Mouse (Mus musculus) spleen, adult 2 months (tissue): ENCODE results near the gene Plekha6.

ENCODE experiments used
- CTCF ChIP-seq: fragments of 200-500 bp; IDR thresholded peaks from 2 replicates; pipeline ENCODE4 v1.5.1; 2011; ENCODE audit warnings: mild to moderate bottlenecking, inconsistent platforms; ENCODE audit not compliant: insufficient read depth, insufficient read length, insufficient replicate concordance; ENCODE audit errors: extremely low read depth
- POLR2A ChIP-seq: fragments of 200-500 bp; IDR thresholded peaks from 2 replicates; pipeline ENCODE4 v1.6.1; 2011; ENCODE audit warnings: low read depth, low read length, inconsistent platforms

DNA sequence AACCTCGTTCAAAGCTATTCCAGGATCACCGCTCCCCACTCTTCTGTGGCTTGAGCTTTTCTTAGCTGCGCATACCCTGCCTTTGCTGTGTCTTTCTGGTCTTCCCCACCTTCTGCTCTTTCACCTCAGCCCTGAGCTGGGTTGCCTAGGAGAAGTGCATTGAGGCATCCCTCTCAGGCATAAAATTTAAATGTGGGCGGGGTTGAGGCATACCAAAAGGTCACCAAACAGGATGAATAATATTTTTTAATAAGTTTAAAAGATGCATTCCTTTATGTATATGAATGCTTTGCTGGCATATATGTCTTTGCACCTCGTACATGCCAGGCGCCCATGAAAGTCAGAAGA is 75.8 kb downstream of the Plekha6 start:
- no peak for TF ChIP-seq CTCF
- no peak for TF ChIP-seq POLR2A
